Mouse (Mus musculus) splenic B cell, adult 2 months (primary cell): Measurements from ENCODE around the gene Gm8453.
"Not testable (repeated sequence)": the region's sequence is repeated elsewhere in the genome, so short reads cannot be mapped to it uniquely, and the experiment has no call there.

ENCODE experiments used
- DNase-seq: peaks from one replicate; pipeline ENCODE4 v3.0.0-alpha.2; 2011; ENCODE audit warnings: low read depth, low spot score
- H3K27me3 ChIP-seq: 2 replicates; pipeline ENCODE4 v1.6.1; 2012; ENCODE audit warnings: mild to moderate bottlenecking, low read length, moderate library complexity, mixed read lengths; ENCODE audit not compliant: control insufficient read depth, poor library complexity, insufficient read depth, severe bottlenecking
- H3K36me3 ChIP-seq: 2 replicates; pipeline ENCODE4 v1.6.1; 2012; ENCODE audit warnings: mild to moderate bottlenecking, low read length, moderate library complexity, mixed read lengths; ENCODE audit not compliant: control insufficient read depth, poor library complexity, insufficient read depth, severe bottlenecking

Gm8453 gene

GRCm38 (mm10) chr7:22229384-22229783 lies at the start of gene Gm8453:
Gene Gm8453, minus strand, starts transcription at chr7:22229484.
- H3K27me3 ChIP-seq, H3K36me3 ChIP-seq, DNase-seq: not testable (repeated sequence)

- DNase-seq, H3K27me3 ChIP-seq, H3K36me3 ChIP-seq: not testable (repeated sequence)
Measured at GRCm38 (mm10) chr7:22201164-22201563, 28.1 kb downstream of the Gm8453 start, which contains the start of gene Gm8653. Gene Gm8653, minus strand, starts transcription at chr7:22201264.

GRCm38 (mm10) chr7:22189077-22189476 lies 40.2 kb downstream of the Gm8453 start, which contains the start of gene Vmn1r143:
Gene Vmn1r143, plus strand, starts transcription at chr7:22189377.
- not testable (repeated sequence) for H3K36me3 ChIP-seq, DNase-seq, H3K27me3 ChIP-seq
